Mouse (Mus musculus) CH12F3 (cell line): ENCODE results near the gene Ssbp4.

ENCODE experiments used
- in situ Hi-C: fragments of 300-500 bp; cut with MboI; formaldehyde crosslinking; loops from 2 replicates; pipeline ENCODE4 v1.14.3; 2020; ENCODE audit warnings: low sequenced_read_pairs

The Ssbp4 gene

DNA sequence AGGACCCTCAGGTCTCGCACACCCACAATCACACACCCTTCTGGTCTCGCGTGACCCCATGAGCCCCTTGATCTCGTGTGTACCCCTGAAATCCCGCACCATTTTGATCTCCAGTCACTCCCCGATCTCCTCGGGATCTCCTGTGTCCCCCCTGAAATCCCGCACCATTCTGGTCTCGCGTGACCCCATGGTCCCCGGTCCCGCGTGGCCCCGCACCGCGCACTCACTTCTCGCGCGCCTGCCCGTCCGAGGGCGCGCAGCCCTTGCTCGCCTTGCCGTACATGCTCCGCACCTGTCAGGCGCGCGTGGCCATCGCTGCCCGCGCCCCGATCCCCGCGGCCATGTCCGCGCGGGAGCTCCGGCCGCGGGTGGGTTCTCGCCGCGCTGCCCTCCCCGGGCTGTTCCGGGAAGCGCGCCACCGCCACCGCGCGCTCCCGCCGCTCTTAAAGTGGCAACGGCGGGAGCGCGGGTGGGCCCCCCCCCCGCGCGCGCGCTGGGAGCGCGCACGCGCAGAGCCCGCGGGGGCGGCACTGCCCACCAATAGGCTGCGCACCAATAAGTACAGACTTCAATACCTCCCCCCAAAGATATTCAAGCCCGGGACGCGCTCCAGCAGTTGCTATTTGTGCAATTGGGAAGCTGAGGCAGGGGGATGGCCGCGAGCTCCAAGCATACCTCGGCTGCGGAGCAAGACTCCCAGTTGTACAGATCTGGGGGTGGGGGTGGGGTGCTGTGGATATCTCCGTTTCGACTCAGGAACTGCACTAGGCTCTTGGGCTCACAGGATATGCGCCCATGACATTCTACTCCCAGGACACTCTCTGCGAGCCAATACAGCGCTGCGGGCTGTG lies 549 bp downstream of the Ssbp4 start:
- in situ Hi-C loops: no loop called here

GRCm38 (mm10) chr8:70607603-70607897 lies 1.1 kb downstream of the Ssbp4 start:
- in situ Hi-C loops: no loop called here

DNA sequence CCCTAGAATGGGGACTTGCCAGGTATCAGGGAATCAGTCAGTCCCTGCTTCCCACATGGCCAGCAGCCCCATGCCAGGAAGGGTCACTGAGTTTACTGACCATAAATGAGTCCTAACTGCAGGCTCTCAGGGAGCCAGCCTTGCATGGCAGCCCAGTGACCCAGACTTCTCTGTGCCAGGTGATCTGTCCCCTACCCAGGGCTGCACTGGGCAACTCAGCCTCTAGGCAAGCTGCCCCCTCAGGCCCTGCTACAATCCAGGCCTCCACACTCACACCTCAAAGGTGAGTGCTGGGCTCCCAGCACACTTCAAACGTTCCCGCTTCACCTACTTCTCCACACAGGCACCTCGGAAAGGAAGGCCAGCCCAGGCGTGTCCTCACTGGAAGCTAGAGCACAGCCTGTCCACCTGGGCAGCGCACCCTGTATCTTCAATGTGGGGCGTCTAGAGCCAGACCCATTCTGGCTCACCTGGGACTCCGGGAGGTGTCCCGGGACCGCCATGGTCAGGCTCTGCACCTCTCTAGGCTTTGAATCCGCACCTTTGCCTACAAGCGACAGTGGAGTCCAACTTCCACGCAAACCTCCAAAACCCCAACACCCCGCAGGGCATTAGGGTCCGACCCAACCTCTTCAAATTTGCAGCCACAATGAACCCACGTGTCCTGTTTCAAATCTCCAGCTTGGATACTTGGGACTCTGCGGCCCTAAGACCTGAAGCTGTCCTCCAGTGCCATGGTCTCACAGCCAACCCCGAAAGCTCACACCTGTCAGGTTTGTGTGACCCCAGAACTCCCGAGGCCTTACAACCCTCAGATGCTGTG lies 1.7 kb downstream of the Ssbp4 start:
- in situ Hi-C loops: no loop called here

- in situ Hi-C loops: no loop called here
These were observed 2.5 kb downstream of the Ssbp4 start for GRCm38 (mm10) chr8:70605871-70606779.

DNA sequence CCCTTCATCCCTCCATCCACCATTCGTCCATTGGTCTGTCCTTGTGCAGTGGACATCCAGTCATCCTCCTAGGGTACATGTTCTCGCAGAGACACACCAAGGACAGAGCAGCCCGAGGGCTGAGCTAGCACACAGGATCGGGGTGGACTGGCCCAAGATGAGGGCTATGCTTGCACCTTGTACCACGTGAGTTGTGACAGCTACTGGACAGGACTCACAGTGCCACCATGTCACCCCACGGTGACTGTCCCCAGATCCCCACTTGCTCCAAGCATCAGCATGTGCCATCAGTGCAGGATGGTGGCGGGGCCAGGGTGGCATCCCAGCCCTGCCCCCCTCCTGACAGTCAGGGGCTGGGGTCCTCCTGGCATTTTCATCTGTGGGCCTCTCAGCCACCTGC lies 4.1 kb downstream of the Ssbp4 start:
- in situ Hi-C loops: no loop called here

GRCm38 (mm10) chr8:70602139-70602811 lies 6.4 kb downstream of the Ssbp4 start:
- in situ Hi-C loops: no loop called here

- in situ Hi-C loops: no loop called here
These were observed 7.4 kb downstream of the Ssbp4 start for GRCm38 (mm10) chr8:70601271-70601649.

- in situ Hi-C loops: no loop called here
These were observed 8.0 kb downstream of the Ssbp4 start for GRCm38 (mm10) chr8:70600473-70601270.

GRCm38 (mm10) chr8:70599507-70600290 lies 9.0 kb downstream of the Ssbp4 start:
- in situ Hi-C loops: no loop called here

GRCm38 (mm10) chr8:70598722-70599121 lies 9.9 kb downstream of the Ssbp4 start:
- in situ Hi-C loops: no loop called here

GRCm38 (mm10) chr8:70598283-70598682 lies 10.4 kb downstream of the Ssbp4 start:
- in situ Hi-C loops: no loop called here

- in situ Hi-C loops: no loop called here
These were observed 11.0 kb downstream of the Ssbp4 start for GRCm38 (mm10) chr8:70597417-70598272.

- in situ Hi-C loops: no loop called here
These were observed 11.8 kb downstream of the Ssbp4 start for GRCm38 (mm10) chr8:70596775-70597416.

DNA sequence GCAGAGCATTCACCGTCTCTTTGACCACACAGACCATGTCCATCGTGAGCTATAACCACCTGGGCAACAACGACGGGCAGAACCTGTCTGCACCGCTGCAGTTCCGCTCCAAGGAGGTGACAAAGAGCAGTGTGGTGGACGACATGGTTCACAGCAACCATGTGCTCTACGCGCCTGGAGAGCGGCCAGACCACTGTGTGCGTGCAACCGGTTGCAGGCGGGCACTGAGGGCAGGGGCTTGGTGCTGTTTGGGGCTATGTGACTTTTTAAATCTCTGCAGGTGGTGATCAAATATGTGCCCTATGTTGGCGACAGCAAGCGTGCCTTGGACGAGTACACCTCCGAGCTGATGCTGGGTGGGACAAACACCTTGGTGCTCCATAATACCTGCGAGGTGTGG lies 12.5 kb downstream of the Ssbp4 start:
- in situ Hi-C loops: no loop called here

DNA sequence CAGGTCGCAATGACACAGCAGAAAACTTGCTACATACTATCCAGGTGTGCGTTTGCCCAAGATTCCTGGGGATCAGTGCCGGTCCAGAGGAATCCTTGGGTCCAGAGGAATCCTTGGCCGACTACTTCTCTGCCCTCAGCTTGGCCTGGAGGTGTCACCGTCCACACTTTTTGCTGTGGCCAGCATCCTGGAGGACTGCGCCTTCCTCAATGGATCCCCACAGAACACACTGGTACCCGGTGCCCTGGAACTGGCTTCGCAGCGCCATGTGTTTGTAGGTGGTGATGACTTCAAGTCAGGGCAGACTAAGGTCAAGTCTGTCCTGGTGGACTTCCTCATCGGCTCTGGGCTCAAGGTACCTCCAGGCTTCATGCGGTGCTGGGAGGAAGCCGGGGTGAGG lies 12.9 kb downstream of the Ssbp4 start:
- in situ Hi-C loops: no loop called here

- in situ Hi-C loops: no loop called here
These were observed 13.8 kb downstream of the Ssbp4 start for GRCm38 (mm10) chr8:70594621-70595564.
